Mouse (Mus musculus) kidney, postnatal 36 days (tissue): Measurements from ENCODE around the gene Snrnp27.
A peak's percentile ranks its signal among the peaks of the same experiment; 100 is the strongest.

Source experiments
- DNase-seq, 2 experiments: peaks; one replicate each; pipeline ENCODE4 v3.0.0; 2021 to 2022; ENCODE audit warnings: mixed read lengths in 2 of 2

Gene Snrnp27

GRCm38 (mm10) chr6:86660161-86660877 is 24.0 kb downstream of the Snrnp27 start:
- no peak for DNase-seq

GRCm38 (mm10) chr6:86658501-86658900 is 25.8 kb downstream of the Snrnp27 start:
- no peak for DNase-seq

GRCm38 (mm10) chr6:86654270-86654916 is 29.9 kb downstream of the Snrnp27 start:
- peak; percentile 64 to 69 for DNase-seq

- no peak for DNase-seq
Measured at GRCm38 (mm10) chr6:86653026-86653425, 31.3 kb downstream of the Snrnp27 start.

GRCm38 (mm10) chr6:86646143-86646542 is 38.2 kb downstream of the Snrnp27 start:
- DNase-seq, result no peak

GRCm38 (mm10) chr6:86645551-86645950 is 38.8 kb downstream of the Snrnp27 start:
- no peak for DNase-seq

GRCm38 (mm10) chr6:86644775-86645400 is 39.4 kb downstream of the Snrnp27 start:
- no peak for DNase-seq

- DNase-seq, result no peak
Measured at GRCm38 (mm10) chr6:86641716-86642115, 42.6 kb downstream of the Snrnp27 start.

- no peak for DNase-seq
Measured at GRCm38 (mm10) chr6:86640776-86641175, 43.5 kb downstream of the Snrnp27 start.

- DNase-seq, result no peak
Measured at GRCm38 (mm10) chr6:86640161-86640560, 44.2 kb downstream of the Snrnp27 start.

- no peak for DNase-seq
Measured at GRCm38 (mm10) chr6:86639180-86640160, 44.9 kb downstream of the Snrnp27 start.

GRCm38 (mm10) chr6:86638434-86638833 is 45.9 kb downstream of the Snrnp27 start:
- DNase-seq, result no peak

GRCm38 (mm10) chr6:86637860-86638259 is 46.5 kb downstream of the Snrnp27 start:
- no peak for DNase-seq

- no peak for DNase-seq
Measured at GRCm38 (mm10) chr6:86637171-86637835, 47.0 kb downstream of the Snrnp27 start.

- peak; percentile 16 for DNase-seq
Measured at GRCm38 (mm10) chr6:86636495-86636894, 47.8 kb downstream of the Snrnp27 start.

- DNase-seq, result no peak
Measured at GRCm38 (mm10) chr6:86630141-86630540, 54.2 kb downstream of the Snrnp27 start.

GRCm38 (mm10) chr6:86627946-86628345 is 56.4 kb downstream of the Snrnp27 start, which contains the start of gene Asprv1:
Gene Asprv1 (plus strand): TSS chr6:86628164.
- DNase-seq, result no peak
